Mouse (Mus musculus): ENCODE data around the gene Iqgap2. TPM values are rescaled to one million over a fixed set of nuclear protein-coding genes. Genes with fewer than 3 reads are reported as not detected.

Iqgap2 gene
- total and polyA plus RNA-seq, 3 experiments = 0.08 to 0.14 (median 0.11) TPM

GRCm38 (mm10) chr13:95804113-95804512 is 87.6 kb downstream of the Iqgap2 start:
- DNase-seq (ENCODE audit: extremely low read depth) = no peak
- Histone ChIP-seq H3K36me3 (replicated peaks in 1 of 2; ENCODE audit: control insufficient read depth in 1 of 2, insufficient read depth in 1 of 2, low read length in 1 of 2) (no peaks in the 10 kb centered on the region), H3K4me1 (ENCODE audit: control insufficient read depth in 1 of 2, insufficient read depth in 2 of 2) (no peaks in the 10 kb centered on the region), H3K27ac (ENCODE audit: insufficient read depth, low read depth) (no peak overlapping the region), H3K27me3 (replicated peaks) (no peaks in the 10 kb centered on the region), H3K9ac (ENCODE audit: insufficient read depth, low read depth) (no peak overlapping the region), H3K79me2 (replicated peaks; ENCODE audit: control insufficient read depth, extremely low read depth, insufficient read depth, poor library complexity, severe bottlenecking) (no peaks in the 10 kb centered on the region), H3K4me3 (replicated peaks in 1 of 3; ENCODE audit: low read depth in 2 of 3, low read length in 2 of 3, poor library complexity in 1 of 3) (no peak overlapping the region), H3K4me2 (ENCODE audit: insufficient read depth, low read depth, poor library complexity, severe bottlenecking) (no peak overlapping the region), H3K9me3 (replicated peaks; ENCODE audit: low read length) (no peaks in the 10 kb centered on the region)
- TF ChIP-seq JUN (IDR thresholded peaks at IDR 0.05; ENCODE audit: insufficient read depth, low read depth, low read length) (no peak), BHLHE40 (IDR thresholded peaks at IDR 0.05; ENCODE audit: low read depth, low read length) (no peak)
- in situ Hi-C loops (cut with MboI; ENCODE audit: low pct_ligation_motif_present, low pct_unique_long_range_greater_than_20kb, low sequenced_read_pairs) (no loop called here), dilution Hi-C loops (cut with MboI; ENCODE audit: extremely low pct_ligation_motif_present, extremely low pct_unique_long_range_greater_than_20kb, low sequenced_read_pairs) (no loop called here)

GRCm38 (mm10) chr13:95800925-95801324 is 90.8 kb downstream of the Iqgap2 start:
- dilution Hi-C loops (cut with MboI; ENCODE audit: extremely low pct_ligation_motif_present, extremely low pct_unique_long_range_greater_than_20kb, low sequenced_read_pairs) = no loop called here
- no peak for TF ChIP-seq EP300 (IDR thresholded peaks at IDR 0.05; ENCODE audit: low read length)
- TF ChIP-seq MAX (IDR thresholded peaks at IDR 0.05; ENCODE audit: low read length) = no peak
- TF ChIP-seq MXI1 (IDR thresholded peaks at IDR 0.05; ENCODE audit: low read depth, low read length) = no peak
- TF ChIP-seq POLR2A (IDR thresholded peaks at IDR 0.05; ENCODE audit: low read depth, low read length) = no peak
- no peak for TF ChIP-seq ZMIZ1 (IDR thresholded peaks at IDR 0.05; ENCODE audit: low read depth, low read length)
- Histone ChIP-seq H3K4me1 (ENCODE audit: control insufficient read depth in 1 of 2, insufficient read depth in 2 of 2) (no peaks in the 10 kb centered on the region), H3K36me3 (replicated peaks in 1 of 2; ENCODE audit: control insufficient read depth in 1 of 2, insufficient read depth in 1 of 2, low read length in 1 of 2) (no peaks in the 10 kb centered on the region), H3K4me2 (ENCODE audit: insufficient read depth, low read depth, poor library complexity, severe bottlenecking) (no peak overlapping the region), H3K27ac (ENCODE audit: insufficient read depth, low read depth) (no peak overlapping the region), H3K9ac (ENCODE audit: insufficient read depth, low read depth) (no peak overlapping the region), H3K27me3 (replicated peaks) (no peaks in the 10 kb centered on the region), H3K79me2 (replicated peaks; ENCODE audit: control insufficient read depth, extremely low read depth, insufficient read depth, poor library complexity, severe bottlenecking) (no peaks in the 10 kb centered on the region), H3K4me3 (replicated peaks in 1 of 3; ENCODE audit: low read depth in 2 of 3, low read length in 2 of 3, poor library complexity in 1 of 3) (no peak overlapping the region), H3K9me3 (replicated peaks; ENCODE audit: low read length) (no peaks in the 10 kb centered on the region)
- in situ Hi-C loops (cut with MboI; ENCODE audit: low pct_ligation_motif_present, low pct_unique_long_range_greater_than_20kb, low sequenced_read_pairs) = no loop called here
- DNase-seq (ENCODE audit: extremely low read depth) = no peak

GRCm38 (mm10) chr13:95799322-95799721 is 92.4 kb downstream of the Iqgap2 start:
- H3K9ac ChIP-seq (ENCODE audit: insufficient read depth, low read depth) = no peak overlapping the region
- TF ChIP-seq POLR2AphosphoS2 (IDR thresholded peaks at IDR 0.05; ENCODE audit: low read depth, low read length) = no peak
- no peak for DNase-seq (ENCODE audit: extremely low read depth)
- H3K27ac ChIP-seq (ENCODE audit: insufficient read depth, low read depth) = no peak overlapping the region
- no peaks in the 10 kb centered on the region for H3K27me3 ChIP-seq (replicated peaks)
- no peaks in the 10 kb centered on the region for H3K79me2 ChIP-seq (replicated peaks; ENCODE audit: control insufficient read depth, extremely low read depth, insufficient read depth, poor library complexity, severe bottlenecking)
- in situ Hi-C loops (cut with MboI; ENCODE audit: low pct_ligation_motif_present, low pct_unique_long_range_greater_than_20kb, low sequenced_read_pairs) = no loop called here
- dilution Hi-C loops (cut with MboI; ENCODE audit: extremely low pct_ligation_motif_present, extremely low pct_unique_long_range_greater_than_20kb, low sequenced_read_pairs) = no loop called here
- H3K4me2 ChIP-seq (ENCODE audit: insufficient read depth, low read depth, poor library complexity, severe bottlenecking) = no peak overlapping the region
- no peak overlapping the region for H3K4me3 ChIP-seq (replicated peaks in 1 of 3; ENCODE audit: low read depth in 2 of 3, low read length in 2 of 3, poor library complexity in 1 of 3)
- H3K36me3 ChIP-seq (replicated peaks in 1 of 2; ENCODE audit: control insufficient read depth in 1 of 2, insufficient read depth in 1 of 2, low read length in 1 of 2) = no peaks in the 10 kb centered on the region
- H3K4me1 ChIP-seq (ENCODE audit: control insufficient read depth in 1 of 2, insufficient read depth in 2 of 2) = no peaks in the 10 kb centered on the region
- no peaks in the 10 kb centered on the region for H3K9me3 ChIP-seq (replicated peaks; ENCODE audit: low read length)

GRCm38 (mm10) chr13:95798721-95799120 is 93.0 kb downstream of the Iqgap2 start:
- Histone ChIP-seq H3K9me3 (replicated peaks; ENCODE audit: low read length) (no peaks in the 10 kb centered on the region), H3K4me3 (replicated peaks in 1 of 3; ENCODE audit: low read depth in 2 of 3, low read length in 2 of 3, poor library complexity in 1 of 3) (no peak overlapping the region), H3K9ac (ENCODE audit: insufficient read depth, low read depth) (no peak overlapping the region), H3K27ac (ENCODE audit: insufficient read depth, low read depth) (no peak overlapping the region), H3K36me3 (replicated peaks in 1 of 2; ENCODE audit: control insufficient read depth in 1 of 2, insufficient read depth in 1 of 2, low read length in 1 of 2) (no peaks in the 10 kb centered on the region), H3K27me3 (replicated peaks) (no peaks in the 10 kb centered on the region), H3K79me2 (replicated peaks; ENCODE audit: control insufficient read depth, extremely low read depth, insufficient read depth, poor library complexity, severe bottlenecking) (no peaks in the 10 kb centered on the region), H3K4me2 (ENCODE audit: insufficient read depth, low read depth, poor library complexity, severe bottlenecking) (no peak overlapping the region), H3K4me1 (ENCODE audit: control insufficient read depth in 1 of 2, insufficient read depth in 2 of 2) (no peaks in the 10 kb centered on the region)
- in situ Hi-C loops (cut with MboI; ENCODE audit: low pct_ligation_motif_present, low pct_unique_long_range_greater_than_20kb, low sequenced_read_pairs) (no loop called here), dilution Hi-C loops (cut with MboI; ENCODE audit: extremely low pct_ligation_motif_present, extremely low pct_unique_long_range_greater_than_20kb, low sequenced_read_pairs) (no loop called here)
- DNase-seq (ENCODE audit: extremely low read depth) = no peak
- TF ChIP-seq CHD2 (IDR thresholded peaks at IDR 0.05; ENCODE audit: low read length) (no peak), MXI1 (IDR thresholded peaks at IDR 0.05; ENCODE audit: low read depth, low read length) (no peak), NRF1 (IDR thresholded peaks at IDR 0.05; ENCODE audit: low read depth, low read length) (no peak), NELFE (IDR thresholded peaks at IDR 0.05; ENCODE audit: low read depth, low read length) (no peak), IRF4 (IDR thresholded peaks at IDR 0.05; ENCODE audit: low read depth, low read length) (no peak), USF2 (conservative IDR thresholded peaks at IDR 0.05; ENCODE audit: low read depth, low read length) (no peak), MAFK (IDR thresholded peaks at IDR 0.05; ENCODE audit: insufficient replicate concordance, low read length) (no peak), ZKSCAN1 (IDR thresholded peaks at IDR 0.05; ENCODE audit: borderline replicate concordance, low read depth, low read length) (no peak), JUN (IDR thresholded peaks at IDR 0.05; ENCODE audit: insufficient read depth, low read depth, low read length) (no peak), SMC3 (IDR thresholded peaks at IDR 0.05; ENCODE audit: low read depth, low read length) (no peak), E2F4 (IDR thresholded peaks at IDR 0.05; ENCODE audit: insufficient replicate concordance, low read depth, low read length) (no peak), ELF1 (IDR thresholded peaks at IDR 0.05; ENCODE audit: low read depth, low read length) (no peak), RCOR1 (conservative IDR thresholded peaks at IDR 0.05; ENCODE audit: low read depth, low read length) (no peak), CTCF (conservative IDR thresholded peaks at IDR 0.05 in 1 of 2, IDR thresholded peaks at IDR 0.05 in 1 of 2; ENCODE audit: low read depth in 2 of 2, low read length in 2 of 2) (no peak), KAT2A (IDR thresholded peaks at IDR 0.05; ENCODE audit: insufficient replicate concordance, low read length) (no peak)
